Mouse (Mus musculus) T-cell, adult 2 months (primary cell): ENCODE results near the gene Adam10.

Experiments
- DNase-seq: peaks from one replicate; pipeline ENCODE4 v3.0.0; 2022; ENCODE audit warnings: low spot score

The Adam10 gene

DNA sequence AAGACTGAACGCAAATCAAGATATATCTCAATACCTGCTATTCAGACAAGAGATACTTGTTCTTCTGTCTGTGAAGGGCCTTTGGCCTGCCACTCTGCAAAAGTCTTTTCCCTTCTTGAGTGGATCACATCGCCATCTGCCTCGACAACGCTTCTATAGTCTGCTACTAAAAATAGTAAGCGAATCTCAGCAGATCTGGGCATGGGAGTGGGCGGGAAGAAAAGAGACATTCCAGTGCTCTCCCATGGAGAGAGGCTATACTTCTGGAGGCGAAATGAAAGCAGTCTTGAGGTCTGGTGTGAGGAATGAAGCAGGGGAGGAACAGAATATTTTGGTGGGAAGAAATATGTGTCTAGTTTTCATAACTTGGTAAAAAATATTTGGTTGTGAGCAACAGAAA, 109.9 kb downstream of the Adam10 start:
- no peak for DNase-seq

DNA sequence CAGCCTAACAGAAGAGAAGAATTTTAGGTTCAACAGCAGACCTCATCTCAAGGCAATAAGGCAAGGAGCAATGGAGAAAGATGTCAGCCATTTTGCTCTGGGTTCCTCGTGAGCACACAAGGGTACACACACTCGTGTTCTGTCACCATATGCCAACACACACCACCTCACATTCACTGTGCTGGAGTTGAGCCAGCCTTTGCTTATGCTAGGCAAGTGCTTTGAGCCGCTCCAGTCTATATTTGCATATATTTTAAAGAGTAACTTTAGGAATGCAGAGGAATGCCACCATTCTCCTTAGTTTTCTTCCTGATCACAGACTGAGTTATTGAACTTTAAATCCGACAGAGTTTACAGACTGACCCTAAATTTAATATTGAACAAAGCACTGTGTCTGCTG, 111.8 kb downstream of the Adam10 start:
- no peak for DNase-seq

DNA sequence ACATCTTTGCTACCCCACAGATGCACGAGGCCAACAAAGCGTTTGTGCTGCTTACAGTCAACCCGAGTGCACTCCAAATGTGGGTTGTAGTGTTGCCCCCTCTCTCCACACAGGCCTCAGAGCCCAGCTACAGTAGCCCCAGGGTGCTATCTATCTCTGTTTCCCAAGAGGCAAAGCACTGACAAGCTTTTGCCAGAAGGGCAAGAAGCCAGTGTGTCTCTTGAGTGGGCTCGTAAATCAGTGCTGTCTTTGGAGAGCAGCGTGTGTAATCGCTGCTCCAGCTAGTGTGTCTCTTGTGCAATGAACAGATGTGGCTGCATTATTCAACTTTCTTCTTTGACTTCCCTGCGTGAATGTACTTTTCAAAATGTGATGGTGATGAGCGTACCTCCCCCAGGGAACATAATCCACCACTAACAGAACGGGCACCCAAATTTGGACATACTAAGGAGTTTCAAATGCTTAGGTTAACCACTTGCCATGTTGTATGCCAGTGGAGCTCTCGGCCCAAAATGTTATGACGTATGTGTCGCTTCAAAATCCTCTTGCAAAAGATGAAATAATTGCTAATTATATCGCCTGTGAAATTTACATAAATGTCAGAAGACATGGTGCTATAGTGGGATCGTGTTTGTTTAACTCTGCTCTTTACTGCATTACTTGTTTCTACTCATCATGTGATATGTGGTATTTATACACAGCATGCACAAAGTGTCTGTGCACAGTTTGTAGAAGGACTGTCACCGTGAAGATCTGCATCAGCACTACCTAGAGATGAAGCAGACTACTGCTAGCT, 116.0 kb downstream of the Adam10 start:
- DNase-seq = no peak

DNA sequence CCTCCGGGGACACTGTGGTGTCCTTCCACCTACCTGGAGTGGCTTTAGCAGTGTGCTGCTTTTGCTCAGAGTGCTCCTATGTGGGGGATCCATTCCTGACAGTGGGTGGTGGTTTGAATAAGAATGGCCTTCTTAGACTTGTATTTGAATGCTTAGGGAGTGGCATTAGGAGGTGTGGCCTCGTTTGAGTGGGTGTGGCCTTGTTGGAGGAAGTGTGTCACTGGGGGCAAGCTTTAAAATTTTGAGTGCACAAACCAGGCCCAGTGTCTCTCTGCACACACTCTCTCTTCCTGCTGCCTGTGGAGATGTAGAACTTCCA, 116.6 kb downstream of the Adam10 start:
- DNase-seq = no peak

DNA sequence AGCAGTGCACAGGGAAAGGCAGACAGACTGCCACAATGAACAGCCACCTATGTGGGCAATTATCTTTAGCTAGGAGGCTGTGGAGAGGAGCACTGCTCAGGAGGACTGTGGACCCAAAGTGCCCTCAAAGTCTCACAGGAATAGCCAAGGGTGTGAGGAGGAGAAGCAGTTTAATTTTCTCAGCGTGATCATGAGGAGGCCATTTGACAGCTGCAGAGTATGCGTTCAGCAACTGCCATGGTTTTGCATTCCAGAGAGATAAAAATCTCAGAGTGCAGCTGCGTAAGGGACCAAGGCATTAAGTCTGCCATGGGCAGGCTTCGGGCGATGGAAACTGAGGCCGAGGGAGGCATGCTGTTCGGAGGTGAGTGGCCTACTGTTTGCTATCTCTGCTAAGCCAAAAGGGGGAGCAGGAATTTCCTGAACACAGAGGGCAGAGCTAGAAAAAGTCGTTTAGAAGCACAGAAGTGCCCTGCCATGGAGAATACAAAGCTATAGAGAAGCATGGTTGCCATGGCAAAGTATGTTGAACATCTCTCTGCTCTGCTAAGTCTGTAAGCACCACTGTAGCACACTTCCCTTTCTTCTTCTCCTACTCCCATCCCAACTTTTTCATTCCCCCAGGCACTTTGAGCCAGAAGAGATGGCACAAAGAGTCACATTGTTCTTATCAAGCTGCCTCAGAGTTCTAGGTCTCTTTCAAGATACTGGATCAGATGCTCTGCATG, 122.0 kb downstream of the Adam10 start:
- no peak for DNase-seq

DNA sequence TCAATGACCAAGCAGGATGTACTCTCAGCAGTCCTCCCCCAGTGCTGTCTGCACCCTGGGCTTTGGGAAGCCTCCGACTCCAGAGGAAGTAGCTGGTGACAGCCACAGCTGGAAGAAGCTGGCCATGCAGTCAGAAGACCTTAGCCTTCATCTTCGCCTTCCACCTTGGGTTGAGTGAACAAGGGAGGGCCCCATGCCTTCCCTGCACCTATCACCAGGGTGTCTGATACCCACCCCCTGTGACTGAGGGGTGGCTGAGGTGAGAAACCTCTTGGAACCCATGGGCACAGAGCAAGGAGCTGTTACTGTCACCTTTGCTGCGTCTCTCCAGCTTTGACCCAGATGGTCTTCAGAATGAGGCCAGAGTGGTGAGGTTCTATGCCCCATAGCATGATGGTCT, 123.0 kb downstream of the Adam10 start:
- no peak for DNase-seq

DNA sequence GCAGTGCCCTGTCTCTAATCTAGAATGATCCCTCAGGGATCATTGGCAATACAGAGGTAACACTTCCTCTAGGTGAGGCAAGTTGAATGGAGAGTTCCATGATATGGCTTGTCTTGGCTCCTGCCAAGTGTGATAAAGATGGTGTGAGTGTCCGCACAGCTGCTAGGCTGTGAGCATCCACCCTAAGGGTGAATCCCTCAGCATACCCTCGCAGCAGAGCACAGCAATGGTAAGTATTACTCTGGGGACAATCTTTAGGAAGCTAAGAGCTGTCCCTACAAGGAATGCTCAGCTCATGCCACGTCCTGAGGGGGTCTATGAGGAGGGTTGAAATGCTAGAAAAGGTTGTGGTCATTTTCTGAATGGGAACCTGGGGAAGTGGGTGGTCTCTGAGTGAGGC, 124.0 kb downstream of the Adam10 start:
- no peak for DNase-seq

DNA sequence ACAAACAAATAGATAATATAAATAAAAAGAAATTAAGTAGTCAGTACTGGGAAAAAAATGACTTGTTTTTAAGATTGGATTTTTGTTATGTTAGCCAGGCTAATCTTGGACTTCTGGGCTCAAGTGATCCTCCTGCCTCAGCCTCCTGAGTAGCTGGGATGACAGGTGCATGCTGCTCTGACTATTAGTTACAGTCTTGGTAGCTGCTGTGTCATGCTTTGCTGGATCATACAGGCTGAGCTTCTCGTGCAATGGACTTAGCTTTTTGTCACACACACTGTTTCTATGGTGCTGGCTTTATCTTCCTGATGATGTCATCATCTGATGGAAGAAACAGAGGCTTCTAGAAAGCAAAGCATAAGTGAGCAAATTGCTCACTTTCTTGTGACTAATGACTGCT, 127.3 kb downstream of the Adam10 start:
- DNase-seq = no peak

DNA sequence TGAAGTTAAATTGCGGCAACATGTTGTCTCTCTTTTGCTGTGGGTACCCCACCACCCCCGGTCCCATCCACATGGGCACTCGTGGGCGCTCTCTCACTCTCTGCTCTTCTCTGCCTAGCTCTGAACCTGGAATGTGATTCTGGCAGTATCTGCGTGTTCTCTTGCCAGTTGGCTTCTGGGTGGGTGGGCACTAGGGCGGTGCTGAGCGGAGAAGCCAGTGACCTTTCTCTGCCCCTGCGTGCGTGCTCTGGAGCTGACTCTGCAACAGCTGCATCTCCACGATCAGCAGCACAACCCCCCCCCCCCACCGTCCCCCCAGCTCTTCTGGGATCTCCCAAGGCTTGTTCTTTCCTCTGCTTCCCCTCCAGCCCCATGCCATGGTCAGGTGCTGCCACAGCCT, 128.9 kb downstream of the Adam10 start:
- no peak for DNase-seq

DNA sequence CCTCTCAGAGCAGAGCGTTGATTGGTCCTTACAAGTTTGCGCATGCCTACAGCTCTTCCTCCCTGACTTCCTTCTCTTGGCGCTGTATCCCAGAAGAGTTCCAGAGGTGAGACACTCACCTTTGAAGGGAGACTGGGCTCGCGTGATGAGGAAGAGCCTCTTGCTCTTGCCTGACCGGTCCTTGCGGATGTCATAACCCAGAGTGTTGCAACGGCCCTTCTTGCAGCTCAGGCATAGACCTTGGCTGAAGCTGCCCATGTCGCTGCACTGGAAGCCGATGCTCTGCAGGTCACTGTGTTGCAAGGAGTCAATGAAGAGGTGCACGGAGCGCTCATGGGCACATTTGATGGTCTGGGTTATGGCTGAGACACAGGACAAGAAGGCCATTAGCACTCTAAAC, 133.8 kb downstream of the Adam10 start:
- no peak for DNase-seq

DNA sequence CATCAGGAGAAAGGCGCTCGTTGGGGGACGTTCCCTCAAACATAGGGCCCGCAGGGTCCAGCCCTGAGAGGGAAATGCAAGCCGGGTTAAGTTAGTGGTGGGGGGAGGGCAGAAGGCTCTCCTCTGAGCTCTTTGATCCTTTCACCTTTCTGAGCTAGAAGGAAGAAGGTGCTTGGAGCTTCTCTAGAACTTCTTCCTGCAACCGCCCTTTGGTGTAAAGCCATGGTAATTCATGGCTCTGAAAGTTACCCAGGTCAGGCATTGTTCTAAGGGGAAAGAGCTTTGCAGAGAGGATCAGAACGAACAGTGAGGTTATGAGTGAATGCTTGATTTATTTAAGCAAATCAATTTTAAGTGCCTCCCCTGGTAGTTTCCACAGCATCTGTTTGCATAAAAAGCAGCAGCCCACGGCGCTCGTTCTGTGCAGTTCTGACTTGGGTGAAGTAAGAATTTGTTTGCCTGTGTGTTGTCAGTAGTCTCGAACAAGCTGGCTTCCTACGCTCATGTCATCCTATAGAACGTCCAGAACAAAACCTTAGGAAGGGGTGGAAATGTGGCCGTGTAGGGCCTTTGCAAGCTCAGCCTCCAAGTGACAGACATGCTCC, 138.0 kb downstream of the Adam10 start:
- no peak for DNase-seq

DNA sequence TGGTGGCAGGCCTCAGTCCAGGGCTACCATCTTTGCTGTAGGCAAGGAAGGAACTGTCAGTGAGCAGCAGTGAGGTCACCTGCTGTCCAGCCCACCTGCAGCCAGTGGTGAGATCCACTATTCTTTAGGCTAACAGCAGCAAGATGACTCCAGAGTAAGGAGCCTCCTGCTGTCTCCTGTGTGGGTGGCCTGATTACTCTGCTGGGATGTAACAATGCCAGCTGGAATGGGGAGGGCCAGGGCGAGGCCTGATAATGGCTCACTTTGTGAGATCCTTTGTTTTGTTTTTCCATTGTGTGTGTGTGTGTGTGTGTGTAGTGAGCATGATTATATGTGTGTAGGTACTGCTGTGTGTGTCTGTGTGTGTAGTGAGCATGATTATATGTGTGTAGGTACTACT, 138.6 kb downstream of the Adam10 start:
- no peak for DNase-seq

DNA sequence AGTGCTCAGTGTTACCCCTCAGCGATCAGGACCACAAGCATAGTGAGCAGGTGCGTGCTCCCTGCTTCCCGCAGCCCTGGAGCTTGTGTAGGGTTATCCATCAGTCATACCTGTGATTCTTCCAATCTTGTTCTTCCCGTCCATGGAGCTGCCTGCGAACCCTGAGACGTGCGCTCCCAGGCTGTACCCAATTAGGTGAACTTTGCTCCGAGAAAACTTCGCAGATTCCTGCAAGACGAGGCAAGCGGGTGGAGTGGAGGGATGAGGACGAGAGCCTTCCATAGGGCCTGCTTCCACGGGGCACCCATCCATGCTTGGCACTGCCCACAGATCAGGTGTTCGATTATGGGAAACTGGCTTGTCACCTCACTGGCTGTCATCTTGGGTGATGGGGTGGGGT, 139.9 kb downstream of the Adam10 start:
- no peak for DNase-seq

DNA sequence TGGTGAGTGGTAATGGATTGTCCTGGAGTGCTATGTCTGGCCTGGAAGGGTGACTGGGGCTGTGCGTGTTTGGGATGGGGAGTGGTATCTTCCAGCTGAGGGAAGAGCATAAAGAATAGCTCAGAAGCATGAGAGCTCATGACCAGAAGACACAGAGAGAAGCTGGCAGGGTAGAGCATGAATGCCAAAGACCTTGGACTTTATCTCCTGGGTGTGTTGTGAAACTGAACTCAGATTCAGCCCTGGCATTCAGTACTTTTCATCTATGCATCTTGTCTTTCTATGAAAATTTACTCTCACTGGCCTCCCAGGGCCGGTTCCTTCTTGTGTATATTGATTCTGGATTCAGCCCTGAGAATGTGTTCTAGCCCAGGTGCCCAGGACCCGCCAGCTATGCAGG, 145.3 kb downstream of the Adam10 start:
- DNase-seq = no peak

DNA sequence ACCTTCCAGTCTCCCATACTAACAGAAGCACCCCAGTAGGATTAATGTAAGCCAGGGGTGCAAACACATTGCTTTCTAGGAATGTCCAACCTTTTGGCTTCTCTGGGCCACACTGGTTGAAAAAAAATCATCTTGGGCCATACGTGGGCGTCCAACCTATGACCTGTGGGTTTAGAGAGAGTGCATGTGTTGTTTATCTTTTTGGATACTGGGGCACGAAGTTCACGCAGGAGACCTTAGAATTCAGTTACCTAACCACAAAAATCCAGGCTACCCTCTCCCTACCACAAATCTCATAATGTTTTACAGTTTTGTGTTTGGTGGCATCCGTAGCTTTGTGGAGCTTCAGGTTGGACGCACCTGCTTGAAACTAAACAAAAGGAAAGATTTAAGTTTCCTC, 149.1 kb downstream of the Adam10 start:
- no peak for DNase-seq
